Mouse (Mus musculus): ENCODE results near the gene Noc3l. TPM values are rescaled to one million over a fixed set of nuclear protein-coding genes. Genes with fewer than 3 reads are reported as not detected.

Noc3l gene
- polyA plus RNA-seq, 1 experiment from 2014 or later = 12.1 TPM

Other genes with a start within 250 kb of the Noc3l start
- 5.4 to 6.1 TPM (median 5.5 TPM) in 3 replicates for gene Tbc1d12, start 17.3 kb upstream of the Noc3l start, polyA plus RNA-seq (2018)
- gene Hells, start 111.7 kb upstream of the Noc3l start, polyA plus RNA-seq (2018) = 1.5 to 14.6 TPM (median 10.4 TPM) in 3 replicates
- not detected in 3 replicates for gene Cyp2c55, start 187.8 kb upstream of the Noc3l start, polyA plus RNA-seq (2018)
- not detected in 3 replicates for gene Cyp2c65, start 241.8 kb upstream of the Noc3l start, polyA plus RNA-seq (2018)